Mouse (Mus musculus) ES-Bruce4 (cell line): Measurements from ENCODE around the gene Elf2. TPM values are rescaled to one million over a fixed set of nuclear protein-coding genes. Genes with fewer than 3 reads are reported as not detected.

Experiments used
- H3K27ac ChIP-seq: 2 replicates; pipeline ENCODE4 v1.5.1; 2012; ENCODE audit warnings: low read length, inconsistent platforms; ENCODE audit not compliant: insufficient read depth
- H3K27me3 ChIP-seq: 2 replicates; pipeline ENCODE4 v1.6.1; 2012; ENCODE audit warnings: mild to moderate bottlenecking, low read length, inconsistent platforms; ENCODE audit not compliant: control insufficient read depth, poor library complexity, insufficient read depth, severe bottlenecking
- H3K36me3 ChIP-seq: 2 replicates; pipeline ENCODE4 v1.6.1; 2012; ENCODE audit warnings: inconsistent platforms, mild to moderate bottlenecking, low read length, moderate library complexity; ENCODE audit not compliant: control insufficient read depth, poor library complexity, insufficient read depth, severe bottlenecking
- H3K4me1 ChIP-seq: one replicate; pipeline ENCODE4 v1.8.1; 2011; ENCODE audit warnings: low read length; ENCODE audit not compliant: control insufficient read depth, insufficient read depth
- H3K4me3 ChIP-seq: 2 replicates; pipeline ENCODE4 v1.5.1; 2011; ENCODE audit warnings: low read depth, mild to moderate bottlenecking, low read length
- H3K9ac ChIP-seq: 2 replicates; pipeline ENCODE4 v1.6.1; 2012; ENCODE audit warnings: low read depth, mild to moderate bottlenecking, inconsistent platforms; ENCODE audit not compliant: poor library complexity, severe bottlenecking
- H3K9me3 ChIP-seq: replicated peaks from 2 replicates; pipeline ENCODE4 v1.6.1; 2012; ENCODE audit warnings: mild to moderate bottlenecking, low read length, inconsistent platforms; ENCODE audit not compliant: control insufficient read depth, poor library complexity, insufficient read depth, severe bottlenecking
- CTCF ChIP-seq: IDR thresholded peaks from one replicate; pipeline ENCODE4 v1.8.1; 2011; ENCODE audit warnings: low read depth, low read length
- EP300 ChIP-seq: IDR thresholded peaks from 2 replicates; pipeline ENCODE4 v1.6.1; 2011; ENCODE audit warnings: low read depth, low read length; ENCODE audit not compliant: insufficient read depth
- POLR2A ChIP-seq: IDR thresholded peaks from one replicate; pipeline ENCODE4 v1.8.1; 2011; ENCODE audit warnings: low read length; ENCODE audit not compliant: insufficient read depth
- polyA plus RNA-seq: library from polyadenylated mRNA; stranded (reverse); fragments of >200 nt; gene quantifications from 2 replicates; pipeline ENCODE4 v1.2.4, GENCODE M21; 2011; ENCODE audit warnings: low read depth; ENCODE audit not compliant: missing spikeins, insufficient read depth, insufficient read length

Gene Elf2
- polyA plus RNA-seq, 1 experiment = 57.7 TPM

- H3K9me3 ChIP-seq = no peaks in the 10 kb centered on the region
- H3K27me3 ChIP-seq = no peaks in the 10 kb centered on the region
- peak overlapping the region; percentile 58 for H3K4me3 ChIP-seq
- H3K4me1 ChIP-seq = no peaks in the 10 kb centered on the region
- H3K9ac ChIP-seq = no peak overlapping the region
- H3K27ac ChIP-seq = no peak overlapping the region
- H3K36me3 ChIP-seq = no peaks in the 10 kb centered on the region
- TF ChIP-seq EP300 (0 out of 2 replicates have a peak, but pooled peaks have one; percentile 29), POLR2A (no peak), CTCF (peak; percentile 87)
Observed at GRCm38 (mm10) chr3:51364703-51365516, 24.4 kb upstream of the Elf2 start.

- peak overlapping the region; percentile 59 for H3K27ac ChIP-seq
- H3K9me3 ChIP-seq = no peaks in the 10 kb centered on the region
- H3K4me3 ChIP-seq = peak overlapping the region; percentile 64
- H3K27me3 ChIP-seq = no peaks in the 10 kb centered on the region
- peak; percentile 63 for TF ChIP-seq POLR2A
- no peak for TF ChIP-seq EP300
- no peaks in the 10 kb centered on the region for H3K4me1 ChIP-seq
- no peaks in the 10 kb centered on the region for H3K36me3 ChIP-seq
- H3K9ac ChIP-seq = peak overlapping the region; percentile 31; the same call in 1 of the 2 replicates
Observed at GRCm38 (mm10) chr3:51361066-51361465, 20.6 kb upstream of the Elf2 start.

GRCm38 (mm10) chr3:51359558-51360307 is 19.3 kb upstream of the Elf2 start:
- H3K4me3 ChIP-seq = peak overlapping the region; percentile 68
- H3K27ac ChIP-seq = no peak overlapping the region
- H3K36me3 ChIP-seq = no peaks in the 10 kb centered on the region
- H3K9me3 ChIP-seq = no peaks in the 10 kb centered on the region
- H3K4me1 ChIP-seq = no peaks in the 10 kb centered on the region
- TF ChIP-seq CTCF (no peak), POLR2A (no peak), EP300 (no peak)
- no peaks in the 10 kb centered on the region for H3K27me3 ChIP-seq
- peak overlapping the region; percentile 38 for H3K9ac ChIP-seq

- no peak for TF ChIP-seq CTCF
- TF ChIP-seq EP300 = 0 out of 2 replicates have a peak, but pooled peaks have one; percentile 35
- peak; percentile 35 for TF ChIP-seq POLR2A
- Histone ChIP-seq H3K4me3 (peak overlapping the region; percentile 100), H3K9me3 (no peaks in the 10 kb centered on the region), H3K27me3 (no peaks in the 10 kb centered on the region), H3K9ac (peak overlapping the region; percentile 89), H3K27ac (peak overlapping the region; percentile 76), H3K4me1 (no peaks in the 10 kb centered on the region), H3K36me3 (no peaks in the 10 kb centered on the region)
Observed at GRCm38 (mm10) chr3:51358660-51359557, 18.4 kb upstream of the Elf2 start.

GRCm38 (mm10) chr3:51358181-51358580 is 17.7 kb upstream of the Elf2 start:
- TF ChIP-seq POLR2A = no peak
- TF ChIP-seq EP300 = no peak
- no peak for TF ChIP-seq CTCF
- Histone ChIP-seq H3K4me3 (peak overlapping the region; percentile 100), H3K27me3 (no peaks in the 10 kb centered on the region), H3K4me1 (no peaks in the 10 kb centered on the region), H3K36me3 (no peaks in the 10 kb centered on the region), H3K27ac (no peak overlapping the region), H3K9me3 (no peaks in the 10 kb centered on the region), H3K9ac (peak overlapping the region; percentile 89)
